Mouse (Mus musculus) adrenal gland, postnatal 4 days (tissue): ENCODE measurements around the gene Rpa3. TPM values are rescaled to one million over a fixed set of nuclear protein-coding genes. Genes with fewer than 3 reads are reported as not detected.
A peak's percentile ranks its signal among the peaks of the same experiment; 100 is the strongest.

ENCODE experiments used
- DNase-seq, 2 experiments: peaks; one replicate each; pipeline ENCODE4 v3.0.0; 2021 to 2022; ENCODE audit warnings: low spot score in 2 of 2, mixed read lengths in 2 of 2
- total RNA-seq, 2 experiments: library from RNA; stranded (reverse); gene quantifications; 2 replicates each; pipeline ENCODE4 v1.2.3; 2021

Gene Rpa3
- total RNA-seq, 2 experiments from 2014 or later = 41.4 to 44.3 TPM

GRCm38 (mm10) chr6:8209866-8210186, 49.1 kb downstream of the Rpa3 start:
- no peak for DNase-seq

GRCm38 (mm10) chr6:8209047-8209865, 49.7 kb downstream of the Rpa3 start, which contains the start of gene Mios:
Gene Mios, plus strand, starts transcription at chr6:8209222.
- peak; percentile 70 to 80 for DNase-seq

Other genes starting within 250 kb of the Rpa3 start
- gene Col28a1, start 66.6 kb downstream of the Rpa3 start, total RNA-seq = 1 to 10 TPM; 4.0 to 5.1 TPM
- gene Mios, start 50.0 kb downstream of the Rpa3 start, total RNA-seq = 10 to 100 TPM; 25.9 to 28.0 TPM
- gene Umad1, start 115 bp upstream of the Rpa3 start, total RNA-seq = 10 to 100 TPM; 13.1 to 16.5 TPM
- gene Gm45062, start 277 bp upstream of the Rpa3 start, total RNA-seq = not detected